Mouse (Mus musculus) liver, adult (tissue): ENCODE data around the gene Eva1b.

Experiments used
- GATA4 ChIP-seq: IDR thresholded peaks from 2 replicates; pipeline ENCODE4 v1.6.1; 2014; ENCODE audit warnings: mild to moderate bottlenecking, low read length; ENCODE audit not compliant: insufficient replicate concordance

Gene Eva1b

GRCm38 (mm10) chr4:126113943-126114342 is 33.6 kb upstream of the Eva1b start:
- no peak; the same call in 1 of the 2 replicates for TF ChIP-seq GATA4

GRCm38 (mm10) chr4:126115411-126115810 is 32.1 kb upstream of the Eva1b start:
- TF ChIP-seq GATA4 = no peak

GRCm38 (mm10) chr4:126115871-126116521 is 31.5 kb upstream of the Eva1b start:
- no peak for TF ChIP-seq GATA4

GRCm38 (mm10) chr4:126117116-126117515 is 30.4 kb upstream of the Eva1b start:
- TF ChIP-seq GATA4 = no peak

- TF ChIP-seq GATA4 = no peak
Measured at GRCm38 (mm10) chr4:126118651-126119050, 28.9 kb upstream of the Eva1b start.

- TF ChIP-seq GATA4 = no peak
Measured at GRCm38 (mm10) chr4:126119051-126119450, 28.5 kb upstream of the Eva1b start.

GRCm38 (mm10) chr4:126120052-126120451 is 27.5 kb upstream of the Eva1b start:
- TF ChIP-seq GATA4 = no peak

GRCm38 (mm10) chr4:126120506-126120905 is 27.0 kb upstream of the Eva1b start:
- TF ChIP-seq GATA4 = no peak

- no peak for TF ChIP-seq GATA4
Measured at GRCm38 (mm10) chr4:126123309-126124040, 24.1 kb upstream of the Eva1b start.

- TF ChIP-seq GATA4 = no peak
Measured at GRCm38 (mm10) chr4:126130502-126130901, 17.0 kb upstream of the Eva1b start.

GRCm38 (mm10) chr4:126131290-126132121 is 16.0 kb upstream of the Eva1b start:
- no peak for TF ChIP-seq GATA4

GRCm38 (mm10) chr4:126132636-126133264 is 14.8 kb upstream of the Eva1b start:
- TF ChIP-seq GATA4 = no peak

GRCm38 (mm10) chr4:126134236-126134635 is 13.3 kb upstream of the Eva1b start:
- no peak for TF ChIP-seq GATA4

- no peak for TF ChIP-seq GATA4
Measured at GRCm38 (mm10) chr4:126134639-126135038, 12.9 kb upstream of the Eva1b start.

GRCm38 (mm10) chr4:126137773-126138172 is 9.8 kb upstream of the Eva1b start:
- no peak for TF ChIP-seq GATA4
